In the genomic region with DNA sequence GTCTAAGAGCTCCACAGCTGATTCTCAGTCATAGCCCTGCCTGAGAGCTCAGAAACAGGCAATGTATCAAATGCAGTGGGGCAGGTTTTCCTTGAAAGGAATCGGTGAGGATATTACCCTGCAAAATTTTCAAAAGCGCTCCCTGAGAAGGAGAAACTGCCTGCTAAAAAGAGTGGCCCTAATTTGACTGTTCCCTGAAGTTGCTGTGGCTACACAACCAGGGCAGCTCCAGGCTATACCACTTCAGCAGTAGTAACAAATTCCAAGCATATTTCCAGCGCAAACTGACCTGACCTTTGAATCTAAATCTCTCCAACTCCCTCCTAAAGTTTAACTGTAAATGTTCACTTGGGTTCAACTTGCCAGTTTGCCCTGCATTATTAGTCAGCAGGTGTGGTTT, we compare ENCODE assay signal across 21 mouse cellular contexts. TPM values are rescaled to one million over a fixed set of nuclear protein-coding genes. Genes with fewer than 3 reads are reported as not detected.
DNase-seq lines count a peak whose midpoint lies in the region; ATAC-seq and TF ChIP-seq lines count a peak whose summit lies in the region.
"Had no signal": no experiment of that assay in that cellular context is flagged by ENCODE, and none has a peak within 500 bp of the region (broad histone marks: within the 10 kb centered on the region; RNA-seq: fewer than 3 reads in every experiment).

No protein-coding gene starts in this region.

- TF ChIP-seq CTCF in Patski (IDR thresholded peaks at IDR 0.05): no peak

- no peak overlapping the region for H3K4me3 ChIP-seq in heart, embryonic 10.5 days
- H3K4me3 ChIP-seq: forebrain, embryonic 13.5 days; heart, embryonic 15.5 days; hindbrain, embryonic 10.5 days; liver, embryonic 13.5 days; midbrain, embryonic 13.5 days; myocyte; neural tube, embryonic 15.5 days had no signal

- no peak for DNase-seq in heart, embryonic 10.5 days (ENCODE audit: low spot score)
- DNase-seq in heart, postnatal 36 days: no peak
- DNase-seq in Patski (ENCODE audit: low read depth, low spot score): no peak
- DNase-seq in kidney, adult 18-20 months: peak; percentile 54
- peak; percentile 76 for DNase-seq in kidney, postnatal 14 days
- no peak for DNase-seq in urinary bladder, postnatal 36 days (ENCODE audit: low spot score in 2 of 2)
- no peak for DNase-seq in thymus, adult 18-20 months
- no peak for DNase-seq in cerebellum, postnatal 25 days
- DNase-seq: adrenal gland, adult 8-10 months; cerebellum, adult 2 months; heart, adult 11 months; layer of hippocampus, adult 9-11 months; liver, embryonic 13.5 days; right cerebral cortex, postnatal 25 days had no signal

- CTCF ChIA-PET in Patski (lab: Charles Lee): no interaction called here

- WGBS in heart, embryonic 10.5 days: 64% methylated on average over 3 of the region's 3 CpGs

- intact Hi-C loops in heart, postnatal 36 days (cut with DNase I): loop anchor here (2.0 kb wide), 1 partner anchor 42 kb away; no protein-coding TSS in a partner anchor

- H3K4me1 ChIP-seq in heart, embryonic 10.5 days: peaks cover 6% of the 10 kb centered on the region; the same call in 1 of the 2 replicates
- H3K4me1 ChIP-seq: forebrain, embryonic 13.5 days; heart, embryonic 15.5 days; hindbrain, embryonic 10.5 days; midbrain, embryonic 13.5 days; neural tube, embryonic 15.5 days had no signal

- ATAC-seq in Patski: peak; percentile 67
- ATAC-seq: forebrain, embryonic 13.5 days; inflammation-experienced regulatory T-cells, adult 6 months; midbrain, embryonic 13.5 days had no signal

- in situ Hi-C loops in Patski (cut with MboI; ENCODE audit: low pct_unique_long_range_greater_than_20kb): no loop called here

- 0 out of 2 replicates have a peak overlapping the region, but pooled peaks have one; percentile 47 for H3K27ac ChIP-seq in heart, embryonic 10.5 days
- H3K27ac ChIP-seq: forebrain, embryonic 13.5 days; heart, embryonic 15.5 days; hindbrain, embryonic 10.5 days; liver, embryonic 13.5 days; midbrain, embryonic 13.5 days; neural tube, embryonic 15.5 days had no signal

- no peaks in the 10 kb centered on the region for H3K9me3 ChIP-seq in heart, embryonic 10.5 days
- H3K9me3 ChIP-seq: forebrain, embryonic 13.5 days; heart, embryonic 15.5 days; hindbrain, embryonic 10.5 days; liver, embryonic 13.5 days; midbrain, embryonic 13.5 days; neural tube, embryonic 15.5 days had no signal

- POLR2A ChIA-PET in Patski (lab: Charles Lee): no interaction called here

- no peaks in the 10 kb centered on the region for H3K36me3 ChIP-seq in heart, embryonic 10.5 days
- H3K36me3 ChIP-seq: heart, embryonic 15.5 days; hindbrain, embryonic 10.5 days; liver, embryonic 13.5 days; midbrain, embryonic 13.5 days; neural tube, embryonic 15.5 days had no signal

- no peaks in the 10 kb centered on the region for H3K27me3 ChIP-seq in heart, embryonic 10.5 days (ENCODE audit: insufficient read depth, poor library complexity, severe bottlenecking)
- H3K27me3 ChIP-seq in Patski: no peaks in the 10 kb centered on the region
- H3K27me3 ChIP-seq: forebrain, embryonic 13.5 days; heart, embryonic 15.5 days; liver, embryonic 13.5 days; midbrain, embryonic 13.5 days; neural tube, embryonic 15.5 days had no signal

RNA-seq across cellular contexts. Expression of gene Atp2b1, which starts 49.4 kb away (rescaled TPM):
- 106 and 129 TPM in 2 replicates for polyA plus RNA-seq in heart, embryonic 10.5 days (2016; fragmentation: Nextera tagmentation; extraction: Ambion mirVana)
- 10 to 100 TPM; 69.0 to 69.9 TPM for total RNA-seq in heart, postnatal 36 days (2021)
- 39.2 TPM for polyA plus RNA-seq in Patski (2021)

Comparison
In these comparisons a context has a peak if more than half of its experiments do, and no peak if none do; other contexts are left out.
1. DNase-seq: peak in kidney, adult 18-20 months (single experiment) and kidney, postnatal 14 days (single experiment); none in heart, embryonic 10.5 days (single experiment), heart, postnatal 36 days (0 of 2), Patski (single experiment), urinary bladder, postnatal 36 days (0 of 2), thymus, adult 18-20 months (0 of 2) and cerebellum, postnatal 25 days (0 of 2).